Mouse (Mus musculus) testis, adult 2 months (tissue): ENCODE data around the gene Ripor1.

ENCODE experiments used
- CTCF ChIP-seq: fragments of 200-500 bp; IDR thresholded peaks from 2 replicates; pipeline ENCODE4 v1.5.1; 2012; ENCODE audit warnings: low read depth, mild to moderate bottlenecking, inconsistent platforms, low read length, moderate library complexity; ENCODE audit not compliant: control insufficient read depth, insufficient read depth, insufficient replicate concordance
- POLR2A ChIP-seq: fragments of 200-500 bp; IDR thresholded peaks from 2 replicates; pipeline ENCODE4 v1.6.1; 2012; ENCODE audit warnings: low read depth, mild to moderate bottlenecking, inconsistent platforms, low read length, moderate library complexity; ENCODE audit not compliant: control insufficient read depth

GRCm38 (mm10) chr8:105613037-105613436, 8.0 kb downstream of the Ripor1 start:
- TF ChIP-seq CTCF (no peak), POLR2A (no peak)
